Mouse (Mus musculus) spleen, embryonic (tissue): Measurements from ENCODE around the gene Slc9a9.

ENCODE experiments used
- CTCF ChIA-PET: fragments of 350-600 bp; sonication (Branson Sonifier 250); formaldehyde crosslinking; loops from one replicate; lab custom pipeline; 2022; lab: Charles Lee

Gene Slc9a9

DNA sequence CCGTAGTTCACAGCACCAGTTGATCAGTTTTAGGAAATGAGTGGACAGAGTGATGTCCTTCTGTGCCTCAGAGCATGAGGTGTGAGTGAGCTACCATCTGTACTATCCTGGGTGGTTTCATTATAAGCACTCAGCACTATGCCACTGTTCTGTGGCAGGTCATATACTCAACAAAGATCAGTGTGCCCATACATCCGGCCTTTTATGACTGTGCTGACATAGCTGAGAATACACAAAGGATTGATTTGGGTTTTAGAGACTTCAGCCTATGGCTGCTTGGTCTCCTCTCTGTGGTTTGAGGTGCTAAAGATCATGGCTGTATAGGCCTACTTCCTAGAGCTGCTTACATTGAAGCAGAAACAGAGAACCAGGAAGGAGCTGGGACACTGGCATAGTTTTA, 12.6 kb downstream of the Slc9a9 start:
- CTCF ChIA-PET, result interaction anchor here (0.7 kb wide), 1 partner anchor 61 kb away, joined by 4 read pairs; no protein-coding TSS in a partner anchor

GRCm38 (mm10) chr9:94685640-94686039, 15.9 kb downstream of the Slc9a9 start:
- CTCF ChIA-PET, result no interaction called here

DNA sequence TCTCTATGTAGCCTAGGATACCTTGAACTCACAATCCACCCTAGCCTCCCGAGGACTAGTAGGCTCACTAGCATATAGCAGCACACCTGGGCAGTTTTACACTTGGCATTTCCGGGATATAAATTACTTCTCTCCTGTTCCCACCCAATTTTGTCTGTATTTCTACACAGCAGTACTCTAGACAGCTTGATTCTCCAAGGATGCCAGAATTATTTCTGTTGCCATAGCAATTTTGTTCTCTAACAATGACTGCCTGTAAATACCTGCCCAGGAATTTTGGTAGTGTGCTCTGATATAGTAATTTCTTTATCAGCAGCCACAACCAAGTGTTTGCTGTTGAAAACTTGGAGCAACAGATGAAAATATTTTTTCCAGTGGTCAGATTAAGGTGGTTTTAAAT, 16.7 kb downstream of the Slc9a9 start:
- CTCF ChIA-PET, result no interaction called here

DNA sequence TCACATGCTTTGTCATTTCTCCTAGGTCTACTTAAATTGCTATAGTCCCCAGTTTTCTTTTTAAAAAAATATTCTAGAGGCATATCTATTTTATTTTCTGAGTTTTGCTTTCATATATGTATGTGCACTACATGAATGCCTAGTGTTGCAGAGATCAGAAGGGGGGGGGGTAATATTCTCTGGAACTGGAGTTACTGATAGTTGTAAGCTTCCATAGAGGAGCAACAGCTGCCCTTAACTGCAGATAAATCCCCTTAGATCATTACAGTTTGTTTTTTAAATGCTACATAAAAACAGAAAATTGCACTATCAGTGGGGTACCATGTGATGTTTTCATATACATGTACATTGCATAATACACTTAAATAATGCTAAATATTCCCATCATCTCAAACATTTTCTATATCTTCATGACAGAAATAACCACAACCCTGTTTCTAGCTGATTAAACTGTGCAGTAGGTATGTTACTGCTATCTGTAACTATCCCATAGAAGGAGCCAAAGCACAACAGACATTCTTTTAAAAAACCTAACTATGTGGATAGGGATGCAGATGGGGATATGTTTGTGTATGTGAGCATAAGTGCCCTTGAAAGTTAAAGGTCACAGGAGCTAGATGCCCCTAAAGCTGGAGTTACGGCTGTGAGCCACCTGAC, 17.6 kb downstream of the Slc9a9 start:
- CTCF ChIA-PET, result no interaction called here

- CTCF ChIA-PET, result no interaction called here
These were observed 21.8 kb downstream of the Slc9a9 start for GRCm38 (mm10) chr9:94691311-94692087.

GRCm38 (mm10) chr9:94692122-94692521, 22.4 kb downstream of the Slc9a9 start:
- CTCF ChIA-PET, result no interaction called here

- CTCF ChIA-PET, result no interaction called here
These were observed 24.5 kb downstream of the Slc9a9 start for GRCm38 (mm10) chr9:94694243-94694642.

DNA sequence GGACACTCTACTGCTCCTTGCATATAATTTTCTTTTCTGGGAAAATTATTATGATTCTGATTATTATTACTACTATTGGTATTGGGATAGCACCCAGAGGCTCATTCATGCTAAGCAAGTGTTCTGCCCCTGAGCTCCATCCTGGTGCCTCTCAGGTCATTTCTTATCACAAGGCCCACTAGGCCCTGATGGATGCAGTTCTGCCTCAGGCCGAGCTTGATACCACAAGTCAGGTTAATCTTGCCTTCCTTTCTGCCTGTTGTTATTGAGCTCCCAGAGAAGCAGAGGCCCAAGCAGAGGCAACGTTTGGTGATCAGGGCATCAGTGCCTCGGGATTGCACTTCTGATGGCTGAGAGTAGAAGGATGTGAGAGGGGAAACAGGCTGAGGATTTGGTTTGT, 25.3 kb downstream of the Slc9a9 start:
- CTCF ChIA-PET, result interaction anchor here (0.8 kb wide), 1 partner anchor 132 kb away, joined by 3 read pairs; no protein-coding TSS in a partner anchor

DNA sequence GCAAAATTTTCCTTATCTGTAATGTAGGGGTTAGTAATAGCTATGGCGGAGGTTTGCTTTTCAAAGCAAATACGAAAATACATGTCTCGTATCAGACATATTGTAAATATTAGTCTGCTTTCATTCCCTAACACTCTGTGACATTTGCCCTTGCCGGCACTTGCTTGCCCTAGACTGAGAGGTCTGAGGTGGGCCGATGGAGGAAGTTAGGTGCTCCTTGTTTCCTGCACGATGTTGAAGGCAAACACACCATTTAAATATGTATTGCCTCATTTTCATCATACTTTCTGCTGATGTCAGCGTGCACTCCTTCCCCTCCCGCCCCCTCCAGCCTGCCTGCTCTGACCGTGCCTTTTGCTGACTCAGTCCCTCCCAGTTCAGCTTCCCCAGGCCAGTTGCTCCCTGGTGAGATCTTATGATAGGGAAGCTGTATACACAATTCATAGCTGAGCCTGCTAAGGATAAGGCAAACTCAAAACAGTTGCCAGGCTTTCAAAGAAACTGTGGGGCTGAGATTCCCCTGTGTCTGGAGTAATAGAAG, 26.9 kb downstream of the Slc9a9 start:
- CTCF ChIA-PET, result no interaction called here

DNA sequence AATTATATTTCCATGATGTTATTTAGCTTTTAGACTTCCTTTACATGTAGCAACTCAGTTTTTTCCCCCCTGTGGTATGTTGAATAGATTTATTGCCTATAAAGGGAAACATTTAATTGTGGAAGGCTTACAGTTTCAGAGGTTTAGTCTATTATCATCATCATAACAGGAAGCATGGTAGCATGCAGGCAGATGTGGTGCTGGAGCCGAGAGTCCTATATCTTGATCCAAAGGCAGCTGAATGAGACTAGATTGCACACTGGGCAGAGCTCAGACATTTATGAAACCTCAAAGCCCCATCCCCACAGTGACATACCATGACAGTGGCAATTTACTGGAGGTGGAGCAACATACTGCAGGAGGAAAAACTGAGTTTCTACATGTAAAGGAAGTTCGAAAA, 28.5 kb downstream of the Slc9a9 start:
- CTCF ChIA-PET, result no interaction called here

- CTCF ChIA-PET, result no interaction called here
These were observed 30.8 kb downstream of the Slc9a9 start for GRCm38 (mm10) chr9:94700549-94700948.

DNA sequence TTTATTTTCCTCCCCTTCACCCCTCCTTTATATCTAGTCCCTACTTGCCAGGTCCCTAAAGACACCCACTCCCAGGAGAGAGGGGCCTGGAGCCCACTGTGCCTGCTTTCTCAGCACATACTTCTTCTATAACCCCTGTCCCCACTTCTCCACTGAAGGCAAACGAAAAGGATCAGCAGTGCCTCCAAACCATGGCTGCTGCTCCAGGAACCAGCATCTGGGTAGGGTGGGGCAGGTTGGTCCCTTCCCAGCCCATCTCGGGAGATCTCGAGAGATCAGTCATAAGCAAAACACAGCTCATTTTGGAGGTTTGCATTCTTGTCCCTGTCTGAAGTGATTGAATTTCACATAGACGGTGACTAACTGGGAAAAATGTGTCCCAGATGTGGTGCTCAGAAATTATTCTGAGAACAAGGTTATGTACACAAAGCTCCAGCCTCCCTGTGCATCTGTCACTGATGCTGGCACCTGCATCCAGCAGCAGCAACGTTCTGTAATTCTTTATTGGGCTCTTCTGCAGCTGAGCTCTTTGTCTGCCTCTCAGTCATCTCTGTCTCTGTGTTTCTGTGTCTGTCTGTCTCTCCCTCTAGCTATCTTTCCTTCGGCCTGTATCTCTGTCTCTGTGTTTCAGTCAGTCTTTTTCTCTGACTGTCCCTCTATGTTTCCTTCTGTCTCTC, 31.6 kb downstream of the Slc9a9 start:
- CTCF ChIA-PET, result no interaction called here

DNA sequence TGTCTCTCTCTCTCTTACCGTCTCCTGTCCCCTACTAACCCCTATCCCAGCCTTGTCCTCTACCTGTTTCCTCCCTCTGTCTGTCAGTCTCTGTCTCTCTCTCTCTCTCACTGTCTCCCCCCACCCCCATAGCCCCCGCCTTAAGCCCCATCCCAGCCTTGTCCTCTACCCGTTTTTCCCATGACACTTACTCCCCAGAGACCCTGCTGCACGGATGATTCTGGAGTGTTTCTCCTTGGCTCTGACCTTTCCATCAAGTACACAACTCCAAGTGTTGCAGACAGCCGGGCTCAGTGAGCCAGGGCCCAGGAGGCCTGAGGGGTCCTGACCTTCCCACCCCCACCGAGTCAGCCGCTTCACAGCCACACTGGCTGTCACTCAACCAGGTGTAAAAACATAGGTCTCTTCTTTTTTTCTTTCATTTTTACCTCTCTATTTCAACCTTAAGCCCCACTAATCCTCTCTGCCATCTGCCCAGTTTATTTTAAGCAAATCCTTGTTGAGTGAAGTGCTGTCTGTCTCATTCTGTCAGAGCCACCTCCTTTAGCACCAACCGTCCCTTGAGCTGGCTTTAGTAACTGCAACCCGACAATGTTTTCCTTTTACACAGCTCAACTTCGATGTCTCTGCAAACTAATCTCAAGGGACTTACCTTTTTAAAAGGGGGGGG, 32.4 kb downstream of the Slc9a9 start:
- CTCF ChIA-PET, result interaction anchor here (0.6 kb wide), 1 partner anchor 31 kb away, joined by 4 read pairs; no protein-coding TSS in a partner anchor

GRCm38 (mm10) chr9:94704986-94705757, 35.5 kb downstream of the Slc9a9 start:
- CTCF ChIA-PET, result no interaction called here

DNA sequence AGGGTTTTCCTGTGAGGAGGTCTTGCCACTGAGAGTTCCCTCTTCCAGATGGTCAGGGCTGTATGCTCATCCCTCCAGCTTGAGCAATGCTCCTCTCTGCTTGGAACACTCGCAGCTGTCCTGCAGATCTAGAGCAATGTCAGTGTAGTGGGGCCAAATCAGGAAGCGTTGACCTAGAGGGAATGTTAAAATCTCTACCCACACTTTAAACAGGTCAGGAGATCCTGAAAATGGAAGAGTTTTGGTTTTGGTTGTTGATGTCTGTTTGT, 36.0 kb downstream of the Slc9a9 start:
- CTCF ChIA-PET, result no interaction called here

DNA sequence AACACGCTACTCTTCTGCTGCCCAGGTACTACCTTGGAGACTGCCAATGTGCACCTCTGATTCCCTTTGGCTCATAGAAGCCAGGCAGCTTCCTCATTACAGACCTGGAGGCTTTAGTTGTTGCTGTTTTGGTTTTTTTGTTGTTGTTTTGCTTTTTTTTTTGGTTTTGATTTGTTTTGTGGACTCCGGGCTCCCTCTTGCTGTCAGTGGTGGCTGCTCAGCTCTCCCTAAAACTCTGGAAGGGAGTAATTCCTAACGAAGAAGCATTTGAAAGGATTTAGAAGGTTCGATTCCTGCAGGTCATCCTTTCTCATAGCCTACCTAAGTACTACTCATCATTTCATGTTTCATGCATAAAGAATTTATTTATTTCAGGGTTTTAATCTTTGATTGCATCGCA, 42.4 kb downstream of the Slc9a9 start:
- CTCF ChIA-PET, result no interaction called here

DNA sequence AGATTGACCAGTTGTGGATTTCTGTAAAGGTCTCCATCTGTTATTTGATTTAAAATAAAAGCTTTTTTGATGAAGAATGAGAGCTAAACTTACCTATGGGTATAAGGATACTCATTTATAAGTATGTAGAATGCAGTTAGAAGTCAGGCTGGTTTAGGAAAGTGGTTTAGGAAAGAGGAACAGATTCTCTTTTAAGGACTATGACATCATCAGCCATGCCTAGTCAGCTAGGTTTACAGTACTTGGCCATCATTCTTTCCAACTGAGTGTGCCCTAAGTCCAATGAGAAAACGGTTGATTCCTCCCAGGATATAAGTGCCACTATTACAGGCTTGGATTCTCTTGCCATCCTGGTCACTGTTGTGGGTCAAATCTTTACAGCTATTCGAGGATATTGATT, 47.0 kb downstream of the Slc9a9 start:
- CTCF ChIA-PET, result no interaction called here

DNA sequence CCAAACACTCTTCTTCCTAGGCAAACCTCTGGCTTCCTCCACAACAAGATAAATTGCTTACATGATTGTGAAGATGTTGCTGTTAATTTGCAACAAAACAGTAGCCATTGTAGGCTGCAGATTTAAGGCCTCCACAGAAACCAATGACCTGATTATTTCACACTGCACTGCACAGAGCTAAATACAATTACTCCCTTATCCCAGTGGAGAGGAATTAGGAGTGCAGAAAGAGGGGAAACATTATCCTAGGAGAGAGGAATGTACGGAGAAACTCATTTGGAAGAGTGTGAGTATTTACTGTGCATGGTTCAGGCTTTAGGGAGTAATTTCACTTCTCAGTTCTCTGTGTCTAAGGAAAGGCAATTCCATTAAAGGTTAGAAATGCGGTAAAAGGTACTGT, 53.9 kb downstream of the Slc9a9 start:
- CTCF ChIA-PET, result no interaction called here

DNA sequence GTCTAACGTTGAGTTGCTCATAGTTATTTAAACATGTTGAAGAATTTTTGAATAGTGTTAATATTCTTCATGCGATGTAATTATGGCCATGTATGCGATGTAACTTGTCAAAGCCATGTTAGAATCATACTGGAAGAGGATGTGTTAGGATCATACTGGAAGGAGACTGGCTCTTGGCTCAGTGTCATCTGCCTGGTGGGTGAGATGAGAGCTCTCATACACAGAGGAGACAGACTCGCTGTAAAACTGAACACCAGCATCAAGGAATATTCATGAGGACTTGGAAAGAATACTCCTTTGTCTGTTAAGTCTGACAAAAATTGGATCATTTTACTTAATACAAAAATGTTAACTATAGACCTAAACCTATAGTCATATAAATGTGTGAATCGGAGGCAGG, 55.4 kb downstream of the Slc9a9 start:
- CTCF ChIA-PET, result interaction anchor here (0.5 to 0.6 kb wide), 2 partner anchors 100 to 291 kb away, joined by 5 to 14 read pairs; no protein-coding TSS in a partner anchor

DNA sequence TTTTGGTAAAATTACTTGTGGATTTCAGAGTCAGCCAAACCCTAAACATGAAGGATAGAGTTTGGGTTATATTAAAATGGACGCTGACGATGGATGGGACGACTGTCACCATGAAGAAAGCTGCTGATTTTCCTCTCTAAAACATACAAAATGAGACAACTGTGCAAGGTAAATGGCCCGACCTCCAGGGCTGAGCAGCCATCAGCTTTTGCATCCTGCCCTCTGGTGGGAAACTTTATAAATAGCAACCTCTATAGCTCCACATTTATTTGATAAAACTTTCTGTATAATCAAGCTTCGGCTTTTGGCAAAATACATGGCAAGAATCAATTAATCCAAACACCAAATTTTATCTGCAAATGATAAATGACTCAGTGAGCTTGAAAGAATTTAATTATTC, 57.7 kb downstream of the Slc9a9 start:
- CTCF ChIA-PET, result no interaction called here

DNA sequence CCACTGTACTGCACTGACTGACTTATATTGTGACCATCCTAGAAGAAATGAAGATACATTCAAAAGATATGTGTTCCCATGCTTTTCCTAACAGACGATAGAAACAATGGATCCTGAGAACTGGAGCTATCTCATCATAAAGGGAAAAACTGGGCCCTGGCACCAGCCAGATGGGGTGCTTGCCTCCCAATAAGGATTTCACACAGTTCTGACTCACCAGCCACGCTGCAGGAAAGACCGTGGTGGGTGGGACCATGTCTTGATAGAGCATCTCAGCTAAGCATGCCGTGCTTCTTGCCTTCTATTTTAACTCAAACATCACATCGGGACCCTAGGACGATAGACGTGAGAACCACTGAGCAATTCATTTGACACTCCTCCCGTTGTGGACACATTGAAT, 60.7 kb downstream of the Slc9a9 start:
- CTCF ChIA-PET, result no interaction called here
